Comparison of ENCODE assay signal across 10 mouse cellular contexts in genomic region chr11:115843891-115844239, GRCm38 (mm10). TPM values are rescaled to one million over a fixed set of nuclear protein-coding genes. Genes with fewer than 3 reads are reported as not detected.
DNase-seq lines count a peak whose midpoint lies in the region; ATAC-seq and TF ChIP-seq lines count a peak whose summit lies in the region.
"Had no signal": no experiment of that assay in that cellular context is flagged by ENCODE, and none has a peak within 500 bp of the region (broad histone marks: within the 10 kb centered on the region; RNA-seq: fewer than 3 reads in every experiment).

No protein-coding gene starts in this region.

- WGBS in forebrain, embryonic 10.5 days = 91% methylated on average over 5 of the region's 5 CpGs
- WGBS in forebrain, embryonic 15.5 days = 92% methylated on average over 5 of the region's 5 CpGs
- whole genome bisulfite sequencing in liver, postnatal 0 days (ENCODE audit: insufficient replicate concordance) = 68% methylated on average over 5 of the region's 5 CpGs

- H3K4me1 ChIP-seq in forebrain, embryonic 10.5 days = peaks cover 49% of the 10 kb centered on the region
- no peaks in the 10 kb centered on the region for H3K4me1 ChIP-seq in forebrain, embryonic 15.5 days
- peaks cover 74% of the 10 kb centered on the region for H3K4me1 ChIP-seq in E14TG2a.4 (replicated peaks; ENCODE audit: low read depth, low read length)
- H3K4me1 ChIP-seq in liver, postnatal 0 days (ENCODE audit: insufficient read depth) = peaks cover 29% of the 10 kb centered on the region

- 0 out of 2 replicates have a peak, but pooled peaks cover 6% of the 10 kb centered on the region for H3K27me3 ChIP-seq in forebrain, embryonic 10.5 days (ENCODE audit: poor library complexity, severe bottlenecking)
- no peaks in the 10 kb centered on the region for H3K27me3 ChIP-seq in forebrain, embryonic 15.5 days
- H3K27me3 ChIP-seq in E14TG2a.4 (ENCODE audit: insufficient read depth, low read length) = no peaks in the 10 kb centered on the region
- no peaks in the 10 kb centered on the region for H3K27me3 ChIP-seq in liver, postnatal 0 days (ENCODE audit: insufficient read depth, low read length)

- H3K4me2 ChIP-seq in forebrain, embryonic 15.5 days (replicated peaks) = no peak overlapping the region
- no peak overlapping the region for H3K4me2 ChIP-seq in liver, postnatal 0 days (ENCODE audit: low read depth, low read length)

- H3K9me3 ChIP-seq in forebrain, embryonic 10.5 days = peaks cover 7% of the 10 kb centered on the region; the same call in 1 of the 2 replicates
- no peaks in the 10 kb centered on the region for H3K9me3 ChIP-seq in forebrain, embryonic 15.5 days
- H3K9me3 ChIP-seq in E14TG2a.4 (ENCODE audit: low read length) = no peaks in the 10 kb centered on the region
- no peaks in the 10 kb centered on the region; the same call in 1 of the 2 replicates for H3K9me3 ChIP-seq in liver, postnatal 0 days (ENCODE audit: low read length)
- H3K9me3 ChIP-seq: G1E had no signal

- H3K27ac ChIP-seq in forebrain, embryonic 10.5 days = peak overlapping the region; percentile 63; the same call in 1 of the 2 replicates
- no peak overlapping the region for H3K27ac ChIP-seq in forebrain, embryonic 15.5 days (replicated peaks)
- peak overlapping the region; percentile 76; the same call in 1 of the 2 replicates for H3K27ac ChIP-seq in liver, postnatal 0 days (ENCODE audit: low read depth)

- DNase-seq in forebrain, embryonic 10.5 days (ENCODE audit: extremely low spot score, low spot score) = no peak
- DNase-seq in kidney, adult 9 months = peak; percentile 98
- DNase-seq in liver, postnatal 0 days = peak; percentile 55
- DNase-seq in frontal cortex, postnatal 14 days (ENCODE audit: low spot score in 2 of 2) = no peak
- no peak for DNase-seq in natural killer cell, adult 2 months (ENCODE audit: low spot score in 2 of 2)
- DNase-seq in thymus, postnatal 10 days (ENCODE audit: low spot score in 2 of 2) = no peak
- DNase-seq: cerebellum, adult 9-10 months had no signal

- no peak for TF ChIP-seq CTCF in E14TG2a.4 (conservative IDR thresholded peaks at IDR 0.05; ENCODE audit: low read length)
- TF ChIP-seq CTCF in liver, postnatal 0 days (IDR thresholded peaks at IDR 0.05; ENCODE audit: low read depth) = no peak

- no peak overlapping the region for H3K4me3 ChIP-seq in forebrain, embryonic 10.5 days
- no peak overlapping the region for H3K4me3 ChIP-seq in forebrain, embryonic 15.5 days
- peak overlapping the region; percentile 45 for H3K4me3 ChIP-seq in E14TG2a.4 (replicated peaks; ENCODE audit: low read length)
- no peak overlapping the region for H3K4me3 ChIP-seq in liver, postnatal 0 days (ENCODE audit: low read depth, low read length)

- no peak for ATAC-seq in forebrain, embryonic 15.5 days (replicated peaks)
- peak; percentile 73 for ATAC-seq in liver, postnatal 0 days

- H3K9ac ChIP-seq in forebrain, embryonic 15.5 days (replicated peaks) = no peak overlapping the region
- no peak overlapping the region for H3K9ac ChIP-seq in liver, postnatal 0 days (replicated peaks)

- H3K36me3 ChIP-seq in forebrain, embryonic 10.5 days (replicated peaks) = peaks cover 12% of the 10 kb centered on the region; the same call in 1 of the 2 replicates
- H3K36me3 ChIP-seq in forebrain, embryonic 15.5 days = no peaks in the 10 kb centered on the region
- peaks cover 47% of the 10 kb centered on the region for H3K36me3 ChIP-seq in E14TG2a.4 (ENCODE audit: insufficient read depth, low read length)
- H3K36me3 ChIP-seq in liver, postnatal 0 days (replicated peaks; ENCODE audit: insufficient read depth, low read length) = peaks cover 30% of the 10 kb centered on the region

- TF ChIP-seq EP300 in liver, postnatal 0 days (IDR thresholded peaks at IDR 0.05; ENCODE audit: low read depth) = no peak

RNA-seq across cellular contexts. Expression of gene Myo15b, which starts 14.3 kb away (rescaled TPM):
- 0.06 and 0.11 TPM in 2 replicates for polyA plus RNA-seq in forebrain, embryonic 10.5 days (2016; fragmentation: Nextera tagmentation; extraction: Ambion mirVana)
- polyA plus RNA-seq in forebrain, embryonic 15.5 days (2015; fragmentation: Nextera tagmentation; extraction: Ambion mirVana) = 0.17 TPM in 1 of 2 replicates, not detected in the other
- polyA plus RNA-seq in liver, postnatal 0 days (2015; fragmentation: Nextera tagmentation; extraction: Ambion mirVana) = 2.4 and 2.7 TPM in 2 replicates

RNA-seq across cellular contexts. Expression of gene Llgl2, which starts 20.0 kb away (rescaled TPM):
- polyA plus RNA-seq in forebrain, embryonic 10.5 days (2016; fragmentation: Nextera tagmentation; extraction: Ambion mirVana) = 7.5 and 7.6 TPM in 2 replicates
- 1.0 and 1.1 TPM in 2 replicates for polyA plus RNA-seq in forebrain, embryonic 15.5 days (2015; fragmentation: Nextera tagmentation; extraction: Ambion mirVana)
- 15.1 and 20.9 TPM in 2 replicates for polyA plus RNA-seq in liver, postnatal 0 days (2015; fragmentation: Nextera tagmentation; extraction: Ambion mirVana)

RNA-seq across cellular contexts. Expression of gene Tsen54, which starts 29.3 kb away (rescaled TPM):
- 34.7 and 41.0 TPM in 2 replicates for polyA plus RNA-seq in forebrain, embryonic 10.5 days (2016; fragmentation: Nextera tagmentation; extraction: Ambion mirVana)
- 24.2 and 25.9 TPM in 2 replicates for polyA plus RNA-seq in forebrain, embryonic 15.5 days (2015; fragmentation: Nextera tagmentation; extraction: Ambion mirVana)
- 7.7 and 8.8 TPM in 2 replicates for polyA plus RNA-seq in liver, postnatal 0 days (2015; fragmentation: Nextera tagmentation; extraction: Ambion mirVana)

RNA-seq across cellular contexts. Expression of gene Caskin2, which starts 30.4 kb away (rescaled TPM):
- 18.3 and 19.2 TPM in 2 replicates for polyA plus RNA-seq in forebrain, embryonic 10.5 days (2016; fragmentation: Nextera tagmentation; extraction: Ambion mirVana)
- polyA plus RNA-seq in forebrain, embryonic 15.5 days (2015; fragmentation: Nextera tagmentation; extraction: Ambion mirVana) = 7.8 and 7.9 TPM in 2 replicates
- 3.2 and 3.3 TPM in 2 replicates for polyA plus RNA-seq in liver, postnatal 0 days (2015; fragmentation: Nextera tagmentation; extraction: Ambion mirVana)

RNA-seq across cellular contexts. Expression of gene Smim5, which starts 55.9 kb away (rescaled TPM):
- polyA plus RNA-seq in forebrain, embryonic 10.5 days (2016; fragmentation: Nextera tagmentation; extraction: Ambion mirVana) = 1.2 and 2.4 TPM in 2 replicates
- 1.2 and 2.5 TPM in 2 replicates for polyA plus RNA-seq in forebrain, embryonic 15.5 days (2015; fragmentation: Nextera tagmentation; extraction: Ambion mirVana)
- 16.8 and 21.5 TPM in 2 replicates for polyA plus RNA-seq in liver, postnatal 0 days (2015; fragmentation: Nextera tagmentation; extraction: Ambion mirVana)

Comparison
In these comparisons a context has a peak if more than half of its experiments do, and no peak if none do; other contexts are left out.
1. DNase-seq: peak in kidney, adult 9 months (single experiment) and liver, postnatal 0 days (single experiment); none in forebrain, embryonic 10.5 days (single experiment), frontal cortex, postnatal 14 days (0 of 2), natural killer cell, adult 2 months (0 of 2) and thymus, postnatal 10 days (0 of 2).